Mouse (Mus musculus) right cerebral cortex, postnatal 36 days (tissue): Measurements from ENCODE around the gene Siah1a.

ENCODE experiments used
- DNase-seq, 2 experiments: peaks; one replicate each; pipeline ENCODE4 v3.0.0; 2022; ENCODE audit warnings: low spot score in 2 of 2, mixed read lengths in 1 of 2

The Siah1a gene

GRCm38 (mm10) chr8:86745221-86745934 lies at the start of gene Siah1a, which contains the start of gene Gm10638:
Gene Siah1a, minus strand, starts transcription at chr8:86745934.
Gene Gm10638, plus strand, starts transcription at chr8:86745699.
- DNase-seq = peak; percentile 40 to 62

DNA sequence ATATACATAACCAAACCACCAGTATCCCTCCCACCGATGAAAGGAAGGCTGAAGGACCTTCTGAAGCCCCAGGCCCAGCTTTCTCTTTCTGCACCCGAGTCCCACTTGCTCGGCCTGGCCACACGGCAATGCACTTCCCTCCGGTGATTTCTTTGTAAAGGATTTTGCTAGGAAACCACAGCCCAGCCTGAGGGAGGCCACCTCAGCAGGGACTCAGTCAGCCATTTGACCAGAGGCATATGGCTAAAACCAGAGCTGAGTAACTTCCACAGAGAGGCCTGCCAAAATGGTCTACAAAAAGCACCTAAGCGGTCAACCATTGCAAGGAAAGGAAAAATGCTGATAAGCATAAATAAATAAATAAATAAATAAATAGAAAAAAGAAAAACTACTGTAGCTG lies 49.0 kb upstream of the Siah1a start:
- no peak for DNase-seq

DNA sequence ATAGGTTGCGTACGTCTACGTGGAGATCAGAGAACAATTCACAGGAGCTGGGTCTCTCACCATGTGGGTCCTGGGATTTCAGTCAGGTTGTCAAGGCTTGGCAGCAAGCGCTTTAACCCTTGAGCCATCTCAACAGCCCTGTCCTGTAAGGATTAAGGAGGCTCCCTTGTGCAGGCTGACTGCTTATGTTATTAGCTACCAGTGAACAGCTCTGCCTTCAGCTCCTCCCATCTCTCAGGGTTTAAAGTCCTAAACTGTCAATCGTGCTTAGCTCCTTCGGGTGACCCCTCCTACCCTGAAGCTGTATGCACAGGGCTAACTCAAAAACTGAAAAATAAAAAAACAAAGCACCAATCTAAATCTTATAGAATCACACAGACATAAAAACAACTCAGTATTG lies 45.8 kb upstream of the Siah1a start:
- DNase-seq = no peak

GRCm38 (mm10) chr8:86789576-86789975 lies 43.8 kb upstream of the Siah1a start:
- no peak for DNase-seq

DNA sequence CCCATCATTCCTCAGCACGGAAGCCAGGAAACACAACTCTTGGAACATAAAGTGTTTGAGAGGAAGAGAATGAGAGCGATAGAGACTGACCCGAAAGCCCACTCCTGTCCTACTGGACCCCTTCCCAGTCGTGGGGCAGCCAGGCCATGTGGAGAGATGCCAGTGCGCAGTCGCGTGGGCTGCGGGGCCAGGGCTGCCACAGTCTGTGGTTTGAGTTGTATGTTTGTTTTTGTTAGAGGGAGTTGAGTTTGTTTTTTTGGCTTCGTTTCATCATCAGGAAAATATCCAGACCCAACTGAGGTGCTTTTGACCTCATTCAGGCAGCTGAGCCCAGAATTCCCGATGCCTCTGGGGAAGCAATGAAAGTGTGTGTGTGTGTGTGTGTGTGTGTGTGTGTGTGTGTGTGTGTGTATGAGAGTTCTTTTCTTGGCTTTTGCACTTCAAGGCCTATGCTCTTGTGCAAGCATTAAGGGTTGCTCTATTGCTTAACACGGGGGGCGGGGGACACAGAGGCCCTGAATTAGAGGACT lies 42.2 kb upstream of the Siah1a start:
- DNase-seq = no peak

DNA sequence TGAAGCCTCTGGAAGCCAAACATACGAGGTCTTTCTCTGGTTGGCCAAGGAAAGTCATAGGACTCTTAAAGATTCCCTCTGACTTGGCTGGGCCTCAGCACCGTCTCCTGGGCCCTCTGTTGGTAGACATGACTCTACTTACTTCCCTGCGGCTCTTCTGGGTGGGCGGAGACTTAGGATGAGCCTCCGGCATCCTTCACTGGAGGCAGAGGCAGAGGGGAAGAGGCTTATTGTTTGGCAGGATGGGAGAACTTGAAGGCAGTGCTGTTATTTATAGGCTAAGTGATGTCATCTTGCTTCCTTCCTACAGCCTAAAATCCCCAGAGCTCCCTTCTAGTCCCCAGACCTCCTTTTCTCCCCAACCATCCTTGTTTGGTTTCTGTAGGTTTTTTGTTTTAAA lies 40.8 kb upstream of the Siah1a start:
- DNase-seq = no peak

DNA sequence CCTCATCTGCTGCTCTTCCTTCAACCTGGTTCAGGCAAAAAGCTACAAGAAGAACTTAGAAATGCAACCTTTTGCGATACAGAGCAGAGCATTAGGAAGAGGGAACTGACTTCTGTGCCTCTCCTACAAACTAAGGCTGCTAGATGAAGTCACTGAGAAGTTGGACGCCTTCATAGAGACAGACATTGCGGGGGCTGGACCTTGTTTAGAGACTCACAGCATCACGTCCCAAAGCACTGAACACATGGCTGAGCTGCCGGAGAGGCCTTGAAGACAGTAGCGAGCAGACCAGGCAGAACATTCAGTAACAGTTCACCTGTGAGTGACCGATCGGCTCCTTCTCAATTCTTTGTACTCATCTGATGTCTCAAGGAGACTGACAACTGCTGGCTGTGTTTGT lies 35.4 kb upstream of the Siah1a start:
- peak in 1 of 2 experiments; percentile 14 for DNase-seq

DNA sequence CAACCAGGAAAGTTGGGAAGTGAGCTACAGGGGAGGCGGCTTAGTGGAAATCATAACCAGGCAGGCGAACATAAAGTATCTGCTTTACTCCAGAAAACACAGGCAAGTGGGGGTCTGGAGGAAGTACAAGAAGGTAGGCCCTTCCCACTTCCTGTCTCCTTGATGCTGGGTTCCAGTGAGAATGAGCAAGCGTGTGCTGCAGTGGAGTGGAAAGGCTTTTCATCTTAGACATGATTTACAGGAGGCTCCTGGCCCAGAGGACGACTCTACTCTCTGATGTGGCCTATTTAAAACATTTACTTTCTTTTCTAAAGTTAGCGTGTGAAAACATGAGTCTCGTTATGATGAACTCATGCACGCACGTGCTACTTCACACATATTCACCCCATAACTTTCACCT lies 33.5 kb upstream of the Siah1a start:
- DNase-seq = no peak

DNA sequence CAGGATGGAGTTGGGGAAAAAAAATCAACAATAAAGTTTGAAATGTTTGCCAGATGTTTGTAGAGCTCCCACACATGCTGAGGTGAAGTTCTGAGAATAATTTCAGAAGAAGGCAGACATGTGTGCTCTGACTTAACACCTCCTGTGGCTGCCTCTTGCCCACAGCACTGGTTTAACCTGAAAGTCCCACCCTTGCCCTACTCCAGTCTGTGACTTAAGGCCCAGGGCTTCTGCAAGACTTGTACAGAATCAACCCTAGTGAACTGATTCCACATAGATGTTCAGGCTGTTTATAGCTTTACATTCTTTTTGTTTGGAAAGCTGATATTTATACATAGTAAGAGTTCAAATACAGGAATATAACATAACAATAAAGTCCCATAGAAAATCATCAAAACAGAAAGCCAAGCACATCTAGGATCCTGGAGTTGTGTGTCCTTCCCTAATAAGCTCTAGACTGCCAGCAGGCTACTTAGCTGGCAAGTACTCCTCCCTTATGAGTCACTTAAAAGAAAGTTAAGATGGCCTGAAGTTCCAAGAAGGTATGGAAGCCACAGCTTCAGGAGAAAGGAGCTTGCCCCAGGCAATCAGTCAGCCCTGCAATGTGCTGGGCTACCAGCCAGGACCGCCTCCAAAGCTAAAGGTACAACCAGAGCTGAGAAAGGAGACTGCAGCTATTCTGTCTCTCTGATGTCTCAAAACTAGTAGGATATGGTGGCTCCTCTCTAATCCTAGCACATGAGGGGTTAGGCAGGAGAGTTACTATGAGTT lies 24.4 kb upstream of the Siah1a start:
- DNase-seq = no peak

GRCm38 (mm10) chr8:86768499-86768898 lies 22.8 kb upstream of the Siah1a start:
- DNase-seq = peak in 1 of 2 experiments; percentile 27

- no peak for DNase-seq
Measured at GRCm38 (mm10) chr8:86766548-86767211, 20.9 kb upstream of the Siah1a start.

GRCm38 (mm10) chr8:86765669-86766068 lies 19.9 kb upstream of the Siah1a start:
- no peak for DNase-seq

DNA sequence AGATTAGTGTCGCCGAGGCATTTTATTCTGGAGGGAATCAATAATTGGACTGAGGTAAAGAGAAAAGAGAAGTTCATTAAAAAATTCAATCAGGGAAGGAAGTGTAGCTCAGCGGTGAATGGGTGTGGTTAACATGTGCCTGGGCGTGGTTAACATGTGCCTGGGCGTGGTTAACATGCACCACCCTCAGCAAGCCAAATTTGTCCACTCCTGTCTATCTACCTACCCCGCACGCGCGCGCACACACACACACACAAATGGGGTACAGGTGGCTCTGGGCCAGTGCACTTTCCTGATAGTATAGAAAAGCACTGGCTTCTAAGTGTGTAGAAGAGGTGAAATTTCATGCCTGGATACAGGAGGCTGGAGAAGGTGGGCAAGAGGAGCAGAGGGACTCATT lies 19.4 kb upstream of the Siah1a start:
- no peak for DNase-seq

DNA sequence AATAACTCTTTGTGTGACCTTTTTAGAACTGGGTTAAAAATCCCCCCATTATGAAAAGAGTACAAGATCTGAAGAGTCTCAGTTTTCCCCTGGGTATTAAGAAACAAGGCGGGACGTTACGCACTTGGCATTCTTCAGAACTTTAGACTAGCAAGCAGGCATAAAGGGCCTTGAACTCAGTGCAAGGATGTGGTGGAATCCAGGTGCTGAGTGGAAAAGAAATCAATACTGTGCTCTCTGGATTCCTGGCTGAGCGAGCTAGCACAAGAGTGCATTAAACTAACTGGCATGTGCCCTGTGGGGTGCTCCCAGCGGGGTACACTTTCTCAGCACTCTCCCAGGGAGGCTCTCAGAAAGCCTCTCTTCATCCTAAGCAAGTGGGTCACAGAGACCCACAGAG lies 17.1 kb upstream of the Siah1a start:
- no peak for DNase-seq

DNA sequence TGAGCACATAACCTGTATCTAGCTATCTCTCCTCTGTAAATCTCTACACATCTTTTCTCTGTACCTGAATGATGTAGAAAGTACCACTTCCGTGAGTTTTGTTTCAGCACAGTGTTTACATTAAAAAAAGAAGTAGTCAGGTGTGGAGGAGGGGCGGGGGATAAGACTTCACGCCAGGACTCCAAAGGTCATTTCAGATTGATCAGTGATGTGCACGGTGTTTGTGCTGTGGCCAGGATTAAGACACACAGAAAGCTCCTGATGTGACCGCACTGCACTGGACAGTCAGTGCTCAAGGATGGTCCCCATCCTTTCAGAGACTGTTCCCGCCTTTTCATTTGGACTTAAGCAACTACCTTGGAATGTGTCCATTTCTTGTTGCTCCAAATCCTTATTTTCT lies 15.0 kb upstream of the Siah1a start:
- no peak for DNase-seq

DNA sequence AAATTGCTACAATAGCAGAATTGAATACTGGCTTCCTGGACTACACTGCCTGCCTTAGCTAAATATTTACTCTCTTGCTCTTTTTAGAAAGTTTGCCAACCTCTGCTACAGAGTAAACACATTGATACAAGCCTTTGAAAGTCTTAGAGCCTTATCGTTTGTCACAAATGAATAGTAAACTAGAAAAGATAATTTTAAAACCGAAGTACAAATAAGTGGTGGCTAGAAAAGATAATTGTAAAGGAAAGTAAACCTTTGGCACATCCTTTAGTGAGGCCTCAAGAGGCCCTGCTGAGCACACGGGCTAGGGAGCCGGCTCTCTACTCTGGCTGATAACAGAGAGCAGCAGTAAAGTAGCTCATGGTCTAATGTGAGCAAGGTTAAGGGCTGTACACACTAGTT lies 13.4 kb upstream of the Siah1a start:
- no peak for DNase-seq

- no peak for DNase-seq
Measured at GRCm38 (mm10) chr8:86758651-86759050, 12.9 kb upstream of the Siah1a start.

- DNase-seq = peak in 1 of 2 experiments; percentile 38
Measured at GRCm38 (mm10) chr8:86756948-86757733, 11.4 kb upstream of the Siah1a start.

- no peak for DNase-seq
Measured at GRCm38 (mm10) chr8:86749842-86750241, 4.1 kb upstream of the Siah1a start.

DNA sequence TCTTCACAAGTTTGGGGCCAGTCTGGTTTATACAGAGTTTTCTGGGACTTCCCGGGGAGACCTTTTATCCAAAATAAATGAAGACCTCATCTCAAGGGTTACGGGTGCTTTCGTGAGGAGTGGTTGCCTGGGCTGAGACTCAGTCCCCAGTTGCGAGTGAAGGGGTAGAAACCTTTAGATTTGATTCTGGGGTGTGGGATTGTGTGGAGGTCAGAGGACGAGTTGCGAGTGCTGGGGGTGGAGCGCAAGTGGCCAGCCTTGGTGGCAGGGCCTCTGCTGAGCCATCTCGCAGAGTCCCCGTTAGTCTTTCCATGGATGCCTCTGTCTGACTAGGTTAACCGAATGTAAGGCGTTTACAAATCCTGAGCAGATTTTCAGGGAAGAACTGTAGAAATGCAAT lies 777 bp upstream of the Siah1a start:
- no peak for DNase-seq

- peak; percentile 84 to 87 for DNase-seq
Measured at GRCm38 (mm10) chr8:86745935-86746441, 254 bp upstream of the Siah1a start.
